Mouse (Mus musculus): Measurements from ENCODE around the gene Gm5485.

DNA sequence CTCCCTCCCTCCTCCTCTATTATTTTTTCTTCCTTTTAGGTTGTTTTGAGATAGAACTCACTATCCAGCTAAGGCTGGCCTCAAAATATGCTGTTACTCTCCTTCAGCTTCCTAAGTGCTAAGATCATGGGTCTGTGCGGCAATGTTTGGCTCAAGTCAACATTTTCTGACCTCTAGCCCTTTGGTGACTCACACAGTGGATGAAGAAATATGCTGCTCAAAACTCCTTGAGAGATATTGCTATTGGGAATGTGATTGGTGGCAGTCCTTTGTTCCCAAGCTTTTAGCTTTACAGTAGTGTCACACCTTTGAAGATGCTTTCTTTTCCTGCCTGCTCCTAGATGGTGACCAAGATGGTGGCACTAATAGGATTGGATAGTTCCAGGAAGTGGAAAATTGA lies 55.8 kb downstream of the Gm5485 start:
- TF ChIP-seq CTCF (IDR thresholded peaks at IDR 0.05; ENCODE audit: low read depth, low read length) (no peak), POLR2A (IDR thresholded peaks at IDR 0.05; ENCODE audit: extremely low read depth, insufficient read depth, low read length) (no peak)

Data from liver, adult 2 months (tissue).